Mouse (Mus musculus) hindbrain, embryonic 16.5 days (tissue): ENCODE measurements at regions not wholly inside any gene's neighbourhood (a gene's known extent, or its start where the extent isn't known, plus 50 kb on each side); places are given as distances from the start of the nearest gene placed in this dataset.

Experiments used
- ATAC-seq: fragments of 200-750 bp; cut with Nextera tagmentation; 2 replicates; pipeline ENCODE4 v1.8.0; 2017; ENCODE audit warnings: moderate TSS enrichment, moderate library complexity
- H3K27ac ChIP-seq: fragments of 300-500 bp; sonication (generic); 2 replicates; pipeline ENCODE4 v1.5.1; 2014; ENCODE audit warnings: low read depth, mild to moderate bottlenecking, control low read depth, low read length, moderate library complexity
- H3K27me3 ChIP-seq: fragments of 300-500 bp; sonication (generic); replicated peaks from 2 replicates; pipeline ENCODE4 v1.6.1; 2014; ENCODE audit warnings: low read length; ENCODE audit not compliant: control insufficient read depth, insufficient read depth
- H3K36me3 ChIP-seq: fragments of 300-500 bp; sonication (generic); 2 replicates; pipeline ENCODE4 v1.6.1; 2014; ENCODE audit warnings: mild to moderate bottlenecking, low read length, moderate library complexity, mixed read lengths; ENCODE audit not compliant: control insufficient read depth, insufficient read depth
- H3K4me1 ChIP-seq: fragments of 300-500 bp; sonication (generic); 2 replicates; pipeline ENCODE4 v1.6.1; 2014; ENCODE audit warnings: low read depth, low read length; ENCODE audit not compliant: control insufficient read depth, insufficient read depth
- H3K4me2 ChIP-seq: fragments of 300-500 bp; sonication (generic); 2 replicates; pipeline ENCODE4 v1.6.1; 2014; ENCODE audit warnings: mild to moderate bottlenecking, low read length, control low read depth, moderate library complexity
- H3K4me3 ChIP-seq: fragments of 300-500 bp; sonication (generic); 2 replicates; pipeline ENCODE4 v1.5.1; 2014; ENCODE audit warnings: mild to moderate bottlenecking, low read length, control low read depth, moderate library complexity
- H3K9ac ChIP-seq: fragments of 300-500 bp; sonication (generic); 2 replicates; pipeline ENCODE4 v1.6.1; 2014; ENCODE audit warnings: low read depth, mild to moderate bottlenecking, control low read depth, low read length, moderate library complexity
- H3K9me3 ChIP-seq: fragments of 300-500 bp; sonication (generic); 2 replicates; pipeline ENCODE4 v1.6.1; 2014; ENCODE audit warnings: mild to moderate bottlenecking, low read length, moderate library complexity; ENCODE audit not compliant: control insufficient read depth
- WGBS: fragments of 180-500 bp; shearing (Covaris S2); extraction: QIAGEN DNeasy Blood & Tissue Kit; methylation state at CpG from one replicate; pipeline ENCODE4 v1.1.7; 2014; 5-methylcytosine and 5-hydroxymethylcytosine counted together

DNA sequence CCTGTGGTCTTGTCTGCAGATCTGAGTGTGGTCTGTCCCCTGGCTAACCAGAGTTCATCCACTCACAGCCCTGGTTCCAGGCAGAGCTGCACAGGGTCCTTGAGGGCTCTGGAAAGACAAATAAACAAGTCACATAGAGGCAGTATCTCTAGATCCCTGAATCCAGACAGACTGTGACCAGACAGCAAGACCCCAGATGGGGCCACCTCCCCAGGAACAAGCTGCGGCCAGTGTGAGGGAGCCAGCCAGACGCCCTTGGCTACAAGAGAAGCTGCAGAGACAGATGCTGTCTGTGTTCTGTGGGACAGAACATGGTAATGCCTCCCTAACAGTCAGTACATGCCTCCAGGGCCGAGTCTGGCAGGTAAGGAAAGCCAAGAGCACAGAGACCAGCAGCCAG is 127.6 kb upstream of the Ccnd1 start:
- Histone ChIP-seq H3K27ac (no peak overlapping the region), H3K36me3 (no peaks in the 10 kb centered on the region), H3K27me3 (no peaks in the 10 kb centered on the region), H3K4me2 (no peak overlapping the region), H3K4me3 (no peak overlapping the region), H3K9ac (no peak overlapping the region), H3K9me3 (no peaks in the 10 kb centered on the region), H3K4me1 (no peaks in the 10 kb centered on the region)
- 62% methylated on average over 3 of the region's 3 CpGs for WGBS
- no peak for ATAC-seq

DNA sequence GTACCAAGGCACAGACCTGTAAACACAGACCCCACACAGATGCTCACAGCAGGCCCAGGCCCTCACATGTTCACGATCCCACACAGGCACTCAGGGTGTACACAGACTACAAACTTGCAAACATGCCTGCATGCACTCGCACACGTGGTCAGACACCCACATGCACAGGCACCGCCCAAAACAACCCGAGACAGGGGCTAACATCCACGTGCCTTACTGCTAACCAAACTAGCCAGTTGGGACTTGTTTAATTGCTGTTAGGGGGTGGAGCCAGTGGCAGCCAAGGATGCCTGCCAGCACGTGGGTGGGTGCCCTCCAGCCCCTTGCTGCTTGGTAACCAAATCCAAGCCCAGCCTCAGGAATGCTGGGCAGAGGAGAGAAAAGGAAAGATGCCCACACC is 116.6 kb upstream of the Ccnd1 start:
- no peak overlapping the region for H3K4me3 ChIP-seq
- H3K27me3 ChIP-seq: no peaks in the 10 kb centered on the region
- H3K9me3 ChIP-seq: no peaks in the 10 kb centered on the region; the same call in 1 of the 2 replicates
- no peak overlapping the region for H3K27ac ChIP-seq
- ATAC-seq: no peak
- no peak overlapping the region for H3K9ac ChIP-seq
- H3K36me3 ChIP-seq: no peaks in the 10 kb centered on the region
- H3K4me2 ChIP-seq: no peak overlapping the region
- H3K4me1 ChIP-seq: no peaks in the 10 kb centered on the region
- WGBS: 57% methylated on average over 7 of the region's 7 CpGs

GRCm38 (mm10) chr7:145051616-145052015 is 111.9 kb upstream of the Ccnd1 start:
- Histone ChIP-seq H3K9ac (no peak overlapping the region), H3K4me2 (no peak overlapping the region), H3K36me3 (no peaks in the 10 kb centered on the region), H3K27ac (no peak overlapping the region), H3K9me3 (no peaks in the 10 kb centered on the region; the same call in 1 of the 2 replicates), H3K27me3 (no peaks in the 10 kb centered on the region), H3K4me1 (no peaks in the 10 kb centered on the region), H3K4me3 (no peak overlapping the region)
- no peak for ATAC-seq

- no peaks in the 10 kb centered on the region for H3K36me3 ChIP-seq
- H3K4me3 ChIP-seq: no peak overlapping the region
- no peaks in the 10 kb centered on the region for H3K4me1 ChIP-seq
- 93% methylated on average over 3 of the region's 3 CpGs for WGBS
- H3K4me2 ChIP-seq: no peak overlapping the region
- no peak overlapping the region for H3K9ac ChIP-seq
- no peaks in the 10 kb centered on the region for H3K27me3 ChIP-seq
- ATAC-seq: no peak
- H3K9me3 ChIP-seq: no peaks in the 10 kb centered on the region; the same call in 1 of the 2 replicates
- no peak overlapping the region for H3K27ac ChIP-seq
Observed at GRCm38 (mm10) chr7:145050729-145051128, 111.0 kb upstream of the Ccnd1 start.

DNA sequence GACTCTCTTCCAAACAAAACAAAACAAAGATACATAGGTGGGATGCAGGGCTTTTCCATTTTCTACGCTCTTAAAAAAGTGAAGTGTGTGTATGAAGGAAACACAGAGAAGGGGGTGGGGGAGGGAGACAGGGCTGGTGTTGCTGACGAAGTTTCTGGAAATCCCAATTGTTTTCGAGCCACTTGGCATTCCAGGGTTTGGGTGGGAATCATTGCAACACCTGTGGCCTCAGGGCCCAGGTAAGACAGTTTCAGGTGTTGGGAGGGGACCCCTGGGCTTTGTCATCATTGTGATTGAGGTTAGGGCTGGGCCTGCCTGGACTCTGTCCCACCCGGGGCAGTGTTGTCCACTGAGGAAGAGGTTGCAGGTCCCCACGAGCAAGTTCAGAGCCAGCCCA is 108.8 kb upstream of the Ccnd1 start:
- H3K4me2 ChIP-seq: no peak overlapping the region
- no peaks in the 10 kb centered on the region for H3K27me3 ChIP-seq
- H3K4me3 ChIP-seq: no peak overlapping the region
- no peaks in the 10 kb centered on the region for H3K4me1 ChIP-seq
- H3K9me3 ChIP-seq: no peaks in the 10 kb centered on the region
- H3K27ac ChIP-seq: no peak overlapping the region
- H3K9ac ChIP-seq: no peak overlapping the region
- WGBS: 90% methylated on average over 5 of the region's 5 CpGs
- H3K36me3 ChIP-seq: no peaks in the 10 kb centered on the region
- ATAC-seq: no peak

- ATAC-seq: no peak
- Histone ChIP-seq H3K4me1 (no peaks in the 10 kb centered on the region), H3K4me2 (no peak overlapping the region), H3K27me3 (no peaks in the 10 kb centered on the region), H3K9ac (no peak overlapping the region), H3K36me3 (no peaks in the 10 kb centered on the region), H3K4me3 (no peak overlapping the region), H3K27ac (no peak overlapping the region), H3K9me3 (no peaks in the 10 kb centered on the region)
- WGBS: 71% methylated on average over 7 of the region's 7 CpGs
Observed at GRCm38 (mm10) chr7:145047771-145048480, 108.2 kb upstream of the Ccnd1 start.

DNA sequence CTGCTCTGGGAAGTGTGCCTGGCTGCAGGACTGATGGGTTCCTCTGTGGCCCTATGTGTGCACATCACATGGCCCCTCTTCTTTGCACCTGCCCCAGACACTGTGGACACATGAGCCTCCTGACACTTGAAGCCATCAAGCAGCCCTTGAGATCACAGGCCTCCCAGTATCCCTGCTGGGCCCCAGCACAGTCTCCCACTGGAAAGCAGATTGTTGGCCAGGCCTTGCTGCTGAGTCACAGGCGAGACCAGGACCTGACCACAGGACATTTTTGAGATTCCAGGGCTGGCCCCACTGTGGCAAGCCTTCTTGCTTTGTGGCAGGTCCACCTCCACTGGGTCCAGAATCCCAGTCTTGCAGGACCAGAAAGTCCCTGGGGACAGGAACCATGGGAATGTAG is 105.5 kb upstream of the Ccnd1 start:
- no peaks in the 10 kb centered on the region for H3K9me3 ChIP-seq
- 60% methylated on average over 1 of the region's 1 CpGs for WGBS
- no peaks in the 10 kb centered on the region for H3K27me3 ChIP-seq
- H3K27ac ChIP-seq: no peak overlapping the region
- no peaks in the 10 kb centered on the region for H3K36me3 ChIP-seq
- H3K4me2 ChIP-seq: no peak overlapping the region
- no peak overlapping the region for H3K4me3 ChIP-seq
- no peaks in the 10 kb centered on the region for H3K4me1 ChIP-seq
- no peak for ATAC-seq
- no peak overlapping the region for H3K9ac ChIP-seq

DNA sequence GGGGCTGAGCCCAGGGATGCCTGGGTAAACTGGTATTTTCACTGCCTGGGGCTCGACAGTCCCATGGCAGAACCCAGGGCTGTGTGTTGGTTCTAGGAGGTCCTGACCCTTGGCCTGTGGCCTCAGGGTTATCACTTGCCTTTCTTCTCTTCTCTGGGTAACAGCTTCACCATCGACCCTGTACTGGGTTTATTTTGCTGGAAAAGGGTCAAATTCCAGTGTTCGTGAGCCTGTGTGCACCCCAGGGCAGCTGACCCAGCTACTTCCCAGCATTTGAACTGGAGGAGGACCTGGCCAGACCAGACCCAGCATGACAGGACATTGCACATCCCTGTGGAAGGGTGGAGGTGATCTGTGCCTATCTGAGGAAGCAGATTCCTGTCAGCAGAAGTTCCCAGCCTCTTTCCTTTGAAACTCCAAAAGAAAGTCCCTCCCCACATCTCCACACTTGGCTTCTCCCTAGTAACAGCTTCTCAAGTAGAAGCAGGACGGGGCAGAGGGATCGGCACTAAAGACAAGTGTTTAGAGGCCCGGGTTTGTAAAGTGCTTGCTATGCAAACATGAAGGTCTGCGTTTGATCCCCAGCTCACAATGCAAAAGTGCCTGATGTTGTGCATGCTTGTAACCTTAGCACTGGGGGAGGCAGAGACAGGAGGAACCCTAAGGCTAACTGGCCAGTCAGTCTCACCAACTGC is 103.9 kb upstream of the Ccnd1 start:
- 68% methylated on average over 7 of the region's 7 CpGs for WGBS
- Histone ChIP-seq H3K4me3 (no peak overlapping the region), H3K27me3 (no peaks in the 10 kb centered on the region), H3K36me3 (no peaks in the 10 kb centered on the region), H3K27ac (no peak overlapping the region), H3K9ac (no peak overlapping the region), H3K4me2 (no peak overlapping the region), H3K4me1 (no peaks in the 10 kb centered on the region), H3K9me3 (no peaks in the 10 kb centered on the region)
- ATAC-seq: no peak

- H3K36me3 ChIP-seq: no peaks in the 10 kb centered on the region
- no peaks in the 10 kb centered on the region for H3K27me3 ChIP-seq
- H3K27ac ChIP-seq: no peak overlapping the region
- no peak overlapping the region for H3K4me3 ChIP-seq
- H3K9me3 ChIP-seq: no peaks in the 10 kb centered on the region
- H3K4me2 ChIP-seq: no peak overlapping the region
- H3K9ac ChIP-seq: no peak overlapping the region
- ATAC-seq: no peak
- H3K4me1 ChIP-seq: no peaks in the 10 kb centered on the region
- 83% methylated on average over 8 of the region's 8 CpGs for WGBS
Observed at GRCm38 (mm10) chr7:145040871-145041270, 101.1 kb upstream of the Ccnd1 start.
